Mouse (Mus musculus) R1 (cell line): Measurements from ENCODE around the gene Pde1c.

Experiments used
- DNase-seq: peaks from one replicate; pipeline ENCODE4 v3.0.0-alpha.2; 2018; ENCODE audit warnings: low read depth, low spot score

The Pde1c gene

GRCm38 (mm10) chr6:56098427-56098826, 470.5 kb downstream of the Pde1c start:
- no peak for DNase-seq

- DNase-seq, result no peak
These were observed 492.5 kb downstream of the Pde1c start for GRCm38 (mm10) chr6:56076378-56076805.

DNA sequence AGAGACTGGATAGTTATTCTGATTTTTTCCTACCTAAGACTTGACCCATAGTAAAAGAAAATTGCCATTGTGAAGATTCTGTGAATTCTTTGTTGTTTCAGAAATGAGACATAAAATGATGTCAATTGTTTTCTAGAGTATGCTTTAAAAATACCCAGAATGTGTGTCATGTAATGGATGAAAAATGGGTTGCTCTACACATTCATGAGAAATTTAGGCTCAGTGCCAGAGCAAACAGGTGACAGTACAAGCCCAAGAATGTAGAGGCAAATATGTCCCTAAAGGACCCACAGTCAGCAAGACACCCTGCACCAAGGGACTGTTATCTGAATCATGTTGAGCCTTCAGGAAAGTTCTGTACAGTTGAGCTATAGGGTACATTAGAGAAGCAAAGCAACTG, 500.4 kb downstream of the Pde1c start:
- DNase-seq, result no peak

DNA sequence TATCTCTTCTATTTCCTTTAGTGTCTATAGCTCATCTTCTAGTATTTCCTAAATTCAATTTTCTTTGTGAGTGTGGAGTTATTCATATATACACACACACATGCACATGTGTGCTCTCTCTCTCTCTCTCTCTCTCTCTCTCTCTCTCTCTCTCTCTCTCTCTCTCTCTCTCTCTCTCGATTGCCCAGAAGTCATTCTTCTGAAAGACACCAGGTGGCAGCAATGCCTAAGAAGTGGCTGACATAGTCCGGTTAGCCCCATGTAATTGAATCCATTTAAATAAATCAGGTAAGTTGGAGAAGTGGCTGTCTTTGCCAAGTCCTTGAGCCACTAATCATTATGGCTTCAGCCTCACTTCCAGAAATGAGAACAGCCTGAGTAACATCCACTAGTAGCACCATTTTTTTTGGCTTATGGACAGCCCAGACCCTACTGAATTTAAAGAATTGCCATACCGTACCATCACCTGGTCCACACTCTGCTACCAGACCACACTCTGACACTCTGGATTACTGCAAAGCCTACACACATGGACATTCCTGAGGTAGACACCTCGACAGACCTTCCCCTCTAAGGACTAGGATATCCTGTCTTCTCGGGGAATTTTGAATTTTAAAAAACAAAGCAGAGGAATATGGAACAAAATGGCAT, 502.1 kb downstream of the Pde1c start:
- peak; percentile 50 for DNase-seq

- DNase-seq, result no peak
These were observed 505.2 kb downstream of the Pde1c start for GRCm38 (mm10) chr6:56063736-56064135.

DNA sequence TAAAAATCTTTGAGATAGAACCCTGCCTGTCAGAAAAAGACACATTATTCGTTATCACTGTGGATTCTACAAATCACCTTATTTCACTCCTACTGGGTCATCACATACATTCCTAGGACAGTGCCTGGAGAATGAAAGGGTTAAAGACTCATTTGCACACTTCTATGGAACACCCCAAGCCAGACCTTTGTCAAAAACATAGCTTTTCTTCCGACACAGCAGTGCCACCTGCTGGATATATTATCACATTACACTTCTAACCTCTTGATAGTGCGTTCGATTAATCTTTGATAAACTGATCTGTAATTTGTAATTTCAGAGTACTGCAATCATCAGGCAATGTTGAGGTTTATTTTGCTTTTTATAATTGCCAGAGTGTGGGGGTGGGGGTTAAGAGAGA, 519.8 kb downstream of the Pde1c start:
- DNase-seq, result peak; percentile 40

DNA sequence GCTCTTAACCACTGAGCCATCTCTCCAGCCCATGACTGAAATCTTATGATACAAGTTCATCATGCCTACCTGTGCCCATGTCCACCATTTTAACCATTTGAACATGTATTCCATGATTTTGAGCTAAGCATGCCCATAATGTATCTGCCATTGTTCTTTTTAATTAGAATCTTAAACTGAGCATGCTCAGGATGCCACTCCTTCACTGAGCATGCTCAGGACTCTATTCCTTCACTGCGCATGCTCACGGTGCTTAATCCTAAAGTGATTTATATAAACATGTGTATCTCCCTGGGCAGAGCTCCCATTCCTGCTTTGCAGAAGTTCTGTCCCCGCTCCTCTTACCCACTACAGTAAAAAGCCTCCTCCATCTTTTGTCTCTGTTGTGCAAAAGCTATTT, 520.3 kb downstream of the Pde1c start:
- DNase-seq, result peak; percentile 8

GRCm38 (mm10) chr6:56044716-56045115, 524.2 kb downstream of the Pde1c start:
- DNase-seq, result no peak

DNA sequence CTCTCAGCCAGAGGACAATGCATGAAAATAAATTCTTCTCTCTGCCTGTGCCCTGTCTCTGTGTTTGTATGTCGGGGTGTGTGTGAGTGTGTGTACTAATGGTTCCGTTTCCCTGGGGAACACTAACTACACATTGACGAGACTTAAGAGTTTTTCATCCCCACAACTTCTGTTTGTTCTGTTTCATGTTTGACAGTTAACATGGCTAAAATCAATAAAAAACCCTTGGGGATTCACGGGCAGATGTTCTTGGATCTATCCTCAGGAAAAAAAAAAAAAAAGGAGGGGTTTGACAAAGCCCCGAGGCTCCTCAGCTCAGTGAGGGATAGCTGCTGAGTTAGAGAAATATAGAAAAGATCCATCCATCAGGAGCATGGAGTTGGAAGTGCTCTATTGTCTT, 524.6 kb downstream of the Pde1c start:
- no peak for DNase-seq

- no peak for DNase-seq
These were observed 529.3 kb downstream of the Pde1c start for GRCm38 (mm10) chr6:56039476-56040055.

- no peak for DNase-seq
These were observed 533.8 kb downstream of the Pde1c start for GRCm38 (mm10) chr6:56035054-56035453.

DNA sequence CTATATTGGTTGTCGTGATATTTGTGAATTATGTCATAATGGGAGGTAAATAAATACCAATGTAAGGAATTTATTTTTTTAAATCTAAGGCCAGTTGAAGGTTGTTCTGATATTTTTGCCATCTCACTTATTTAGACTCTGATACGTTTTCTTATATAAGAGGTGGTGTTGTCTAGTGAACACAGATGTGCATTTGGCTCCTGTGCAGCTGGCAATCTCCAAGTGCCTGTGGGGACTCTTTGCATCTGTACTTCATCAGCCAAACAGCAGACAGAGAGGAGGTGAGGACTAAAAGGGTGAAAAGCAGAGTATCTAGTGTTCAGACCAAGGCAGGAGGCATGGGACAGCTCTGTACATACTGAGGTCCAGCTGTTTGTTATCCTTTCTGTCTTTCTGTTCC, 536.7 kb downstream of the Pde1c start:
- no peak for DNase-seq

GRCm38 (mm10) chr6:56029986-56030385, 538.9 kb downstream of the Pde1c start:
- no peak for DNase-seq

DNA sequence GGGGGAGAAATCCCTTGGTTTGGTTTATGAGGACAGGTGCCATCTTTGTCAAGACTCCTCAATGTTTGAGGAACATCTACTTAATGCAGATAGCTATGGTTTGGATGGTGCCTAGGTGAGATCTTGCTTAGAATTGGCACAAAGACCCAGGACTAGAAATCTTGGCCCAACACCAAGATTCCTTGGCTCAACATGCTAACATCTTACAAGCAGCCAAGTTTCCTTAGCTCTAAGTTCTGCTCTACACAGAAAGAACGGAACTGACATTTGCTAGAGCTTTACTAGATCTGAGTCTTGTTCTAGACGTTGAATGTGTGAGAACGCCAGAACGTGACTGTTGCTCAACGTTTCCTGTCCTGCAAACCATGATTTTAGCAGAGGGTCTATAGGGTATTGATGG, 540.9 kb downstream of the Pde1c start:
- DNase-seq, result no peak

GRCm38 (mm10) chr6:56027318-56027717, 541.6 kb downstream of the Pde1c start:
- DNase-seq, result no peak

GRCm38 (mm10) chr6:56025533-56025932, 543.4 kb downstream of the Pde1c start:
- DNase-seq, result peak; percentile 34
